Mouse (Mus musculus) hematopoietic stem cell, adult 5-6 weeks (primary cell): Measurements from ENCODE around the gene Arrb1. TPM values are rescaled to one million over a fixed set of nuclear protein-coding genes. Genes with fewer than 3 reads are reported as not detected.
"Not testable (repeated sequence)": the region's sequence is repeated elsewhere in the genome, so short reads cannot be mapped to it uniquely, and the experiment has no call there.

Source experiments
- ATAC-seq, 2 experiments: fragments of 125-278 bp in 1 of 2; replicated peaks in 1 of 2; 2 replicates each; pipeline ENCODE4 v1.8.0; 2016 to 2017; ENCODE audit warnings: inconsistent platforms in 2 of 2, mild to moderate bottlenecking in 2 of 2, moderate number of reproducible peaks in 2 of 2, low read depth in 1 of 2, moderate TSS enrichment in 1 of 2; ENCODE audit not compliant: low FRiP score in 2 of 2, poor library complexity in 2 of 2, severe bottlenecking in 2 of 2, insufficient read depth in 1 of 2, low TSS enrichment in 1 of 2
- total RNA-seq: library from RNA; stranded (forward); fragments of 172-1452, 232-1000 nt; gene quantifications from 2 replicates; pipeline ENCODE4 v1.2.3, GENCODE M21; 2017

Gene Arrb1
- total RNA-seq = 77.8 and 83.5 TPM in 2 replicates

DNA sequence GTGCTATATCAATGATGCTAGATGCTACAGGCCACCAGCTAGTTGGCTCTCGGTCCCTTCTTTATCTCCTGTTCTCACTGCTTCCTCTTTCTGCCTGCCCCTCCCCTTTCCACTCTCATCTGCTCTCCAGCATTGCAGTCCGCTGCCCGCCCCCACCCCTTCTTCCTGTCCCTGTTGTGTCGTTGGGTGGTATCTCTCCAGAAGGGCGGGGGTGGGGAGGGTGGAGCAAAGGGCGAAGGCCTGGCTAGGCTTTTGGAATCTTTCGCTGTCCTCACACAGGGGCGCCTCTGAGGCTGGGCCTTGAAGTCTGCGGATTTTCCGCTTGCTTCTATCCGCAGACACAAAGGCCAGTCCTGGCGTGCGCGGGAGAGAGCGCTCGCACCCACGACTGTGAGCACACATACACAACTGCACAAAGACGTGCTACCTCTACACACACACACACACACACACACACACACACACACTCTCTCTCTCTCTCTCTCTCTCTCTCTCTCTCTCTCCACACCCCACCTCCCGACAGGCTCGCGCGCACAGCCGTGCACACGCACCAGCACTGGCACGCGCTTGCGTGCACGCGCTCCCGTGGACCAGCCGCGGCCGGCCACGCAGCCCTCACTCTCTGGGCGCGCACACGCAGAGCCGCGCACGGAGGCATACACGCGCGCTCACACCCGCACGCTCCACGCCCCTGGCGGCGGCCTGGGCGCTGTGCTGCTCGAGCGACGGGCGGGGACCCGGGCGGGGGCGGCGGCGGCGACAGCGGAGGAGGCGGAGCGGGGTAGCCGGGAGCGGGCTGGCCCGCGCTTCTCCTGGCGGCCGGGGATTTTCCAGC lies at the start of gene Arrb1:
TSS of gene Arrb1 (plus strand) at position 566 of the 835 bp plus-strand sequence.
- ATAC-seq = peak; percentile 70 to 76

DNA sequence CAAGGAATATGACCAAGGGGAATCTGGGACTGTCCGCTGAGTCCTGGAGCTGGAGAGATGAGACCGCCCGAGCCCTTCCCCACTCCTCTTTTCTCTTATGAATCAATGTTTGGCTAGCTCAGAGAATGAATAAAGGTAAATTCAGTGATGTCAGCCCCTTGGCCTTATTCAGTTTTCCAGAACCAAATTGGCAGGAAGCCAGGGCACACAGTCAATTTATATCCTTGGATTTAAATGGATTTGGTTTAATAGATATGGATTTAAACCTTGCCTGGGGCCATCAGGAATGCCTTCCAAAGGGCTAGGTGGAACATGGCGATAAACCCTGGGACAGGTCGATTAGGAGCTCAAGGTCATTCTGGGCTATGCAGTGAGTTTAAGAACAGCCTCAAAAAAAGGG lies 45.6 kb upstream of the Arrb1 start:
- no peak for ATAC-seq

DNA sequence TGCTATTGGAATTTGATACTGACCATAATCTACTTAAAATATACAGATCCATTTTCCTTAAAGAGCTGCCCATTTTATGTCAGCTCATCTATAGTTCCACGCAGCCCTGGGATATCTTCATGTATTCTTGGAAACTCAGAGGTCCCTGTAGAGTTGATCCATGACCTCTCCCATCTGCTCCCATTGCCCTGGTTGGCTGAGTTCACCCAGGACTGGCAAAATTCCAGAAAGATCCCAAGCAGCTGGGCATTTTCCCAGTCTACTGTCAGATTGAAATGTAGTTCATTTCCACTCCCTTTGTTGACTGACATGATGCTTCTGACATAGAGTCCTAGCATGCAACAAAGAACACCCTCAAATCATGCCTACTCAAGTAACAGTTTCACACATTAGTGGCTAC lies 36.1 kb upstream of the Arrb1 start:
- no peak for ATAC-seq

DNA sequence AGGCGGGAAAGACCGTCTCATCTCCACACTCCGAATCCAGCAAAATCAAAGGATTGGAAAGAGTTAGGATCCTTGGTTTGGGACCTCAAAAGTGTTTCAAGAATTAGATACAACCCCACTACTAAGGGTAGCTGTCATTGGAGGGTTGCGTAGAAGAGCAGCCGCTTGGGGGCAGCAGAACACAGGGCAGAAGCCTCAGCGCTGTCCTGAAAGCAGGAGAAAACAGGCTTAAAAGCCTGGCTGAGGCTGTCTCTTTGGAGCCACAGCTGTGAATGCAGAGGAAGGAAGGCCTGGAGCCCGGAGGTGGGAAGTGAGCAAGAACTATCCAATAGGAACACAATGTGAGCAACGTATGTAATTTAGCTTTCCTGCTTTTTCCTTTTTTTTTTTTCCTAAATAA lies 35.1 kb upstream of the Arrb1 start:
- peak; percentile 78 to 84 for ATAC-seq

DNA sequence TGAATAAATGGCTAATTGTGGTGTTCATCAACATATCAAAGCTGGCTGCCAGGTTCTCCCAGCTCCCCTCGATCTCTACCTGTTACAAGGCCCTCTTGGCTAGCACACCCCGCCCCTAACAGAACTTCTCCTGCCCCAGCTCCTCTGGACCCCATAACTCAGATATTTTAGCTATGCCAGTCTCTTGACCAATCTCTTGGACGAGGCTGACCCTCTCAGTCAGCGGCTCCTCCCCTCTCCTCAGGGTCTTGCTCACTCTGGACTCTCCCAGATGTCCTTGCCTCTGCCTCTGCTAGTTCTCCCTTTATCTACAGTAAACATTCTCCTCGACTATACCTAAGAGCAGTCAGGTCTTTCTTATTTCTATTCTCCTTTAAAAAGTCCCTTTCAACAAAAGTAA lies 34.6 kb upstream of the Arrb1 start:
- no peak for ATAC-seq

DNA sequence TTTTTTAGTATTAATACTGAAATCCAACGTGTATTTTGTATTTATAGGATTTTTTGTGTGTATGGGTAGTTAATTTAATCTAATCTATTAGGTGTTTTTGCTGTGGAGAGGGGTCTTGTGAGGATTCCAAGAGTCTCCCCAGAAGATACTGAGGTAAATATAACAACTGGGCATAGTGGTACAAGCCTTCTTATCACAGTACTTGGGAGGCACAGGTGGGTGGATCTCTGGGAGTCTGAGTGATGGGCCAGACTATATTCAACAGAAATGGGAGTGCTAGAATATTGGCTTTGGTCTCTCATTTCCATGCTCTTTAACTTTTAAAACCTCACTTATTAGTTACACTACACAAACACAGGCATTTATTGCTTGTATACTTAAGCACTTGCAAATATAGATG lies 34.1 kb upstream of the Arrb1 start:
- ATAC-seq = no peak

DNA sequence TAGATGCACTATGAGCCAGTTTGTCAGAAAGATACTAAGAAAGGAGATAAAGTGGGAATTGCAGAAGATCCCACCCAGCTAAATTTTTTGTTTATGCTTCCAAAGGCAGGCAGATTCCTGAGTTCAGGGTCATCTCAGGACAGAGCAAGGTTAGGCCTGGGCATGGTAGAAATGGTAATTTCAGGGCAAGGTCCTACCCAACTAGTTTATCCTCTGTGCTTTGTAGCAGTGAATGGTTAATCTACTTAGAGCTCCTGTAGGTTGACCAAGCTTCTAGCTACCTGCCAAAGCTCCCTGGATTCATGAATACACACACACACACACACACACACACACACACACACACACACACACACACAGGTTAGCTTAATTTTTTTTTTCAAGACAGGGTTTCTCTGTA lies 30.7 kb upstream of the Arrb1 start:
- ATAC-seq = no peak

DNA sequence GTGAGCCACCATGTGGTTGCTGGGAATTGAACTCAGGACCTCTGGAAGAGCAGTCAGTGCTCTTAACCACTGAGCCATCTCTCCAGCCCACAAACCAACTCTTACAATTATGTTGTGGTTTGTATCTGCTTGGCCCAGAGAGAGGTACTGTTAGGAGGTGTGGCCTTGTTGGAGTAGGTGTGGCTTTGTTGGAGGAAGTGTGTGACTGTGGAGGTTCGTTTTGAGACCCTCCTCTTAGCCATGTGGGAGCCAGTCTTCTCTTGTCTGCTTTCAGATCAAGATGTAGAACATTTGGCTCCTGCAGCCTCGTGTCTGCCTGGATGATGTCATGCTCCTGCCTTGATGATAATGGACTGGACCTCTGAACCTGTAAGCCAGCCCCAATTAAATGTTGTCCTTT lies 27.1 kb upstream of the Arrb1 start:
- ATAC-seq = not testable (repeated sequence)

DNA sequence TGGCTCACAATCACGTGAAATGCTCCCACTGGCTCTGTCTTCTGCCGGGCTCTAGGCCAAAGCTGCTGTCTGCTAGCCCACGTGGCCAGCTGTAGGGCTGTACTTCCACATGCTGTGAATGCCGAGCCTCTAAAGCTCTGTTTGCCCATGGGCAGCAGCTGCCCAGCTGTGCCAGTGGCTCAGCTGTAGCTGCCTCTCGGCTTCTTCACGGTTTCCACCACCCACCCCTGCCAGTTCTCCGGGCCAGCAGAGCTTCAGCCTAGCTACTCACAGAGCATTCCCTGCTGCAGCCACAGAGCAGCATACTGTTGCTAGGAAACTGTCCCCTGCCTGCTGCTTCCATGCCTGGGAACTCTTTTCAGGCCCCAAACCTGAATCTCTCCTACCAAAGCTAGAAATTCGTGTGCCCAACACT lies 25.2 kb upstream of the Arrb1 start:
- no peak; a peak in 1 of 4 replicates for ATAC-seq

DNA sequence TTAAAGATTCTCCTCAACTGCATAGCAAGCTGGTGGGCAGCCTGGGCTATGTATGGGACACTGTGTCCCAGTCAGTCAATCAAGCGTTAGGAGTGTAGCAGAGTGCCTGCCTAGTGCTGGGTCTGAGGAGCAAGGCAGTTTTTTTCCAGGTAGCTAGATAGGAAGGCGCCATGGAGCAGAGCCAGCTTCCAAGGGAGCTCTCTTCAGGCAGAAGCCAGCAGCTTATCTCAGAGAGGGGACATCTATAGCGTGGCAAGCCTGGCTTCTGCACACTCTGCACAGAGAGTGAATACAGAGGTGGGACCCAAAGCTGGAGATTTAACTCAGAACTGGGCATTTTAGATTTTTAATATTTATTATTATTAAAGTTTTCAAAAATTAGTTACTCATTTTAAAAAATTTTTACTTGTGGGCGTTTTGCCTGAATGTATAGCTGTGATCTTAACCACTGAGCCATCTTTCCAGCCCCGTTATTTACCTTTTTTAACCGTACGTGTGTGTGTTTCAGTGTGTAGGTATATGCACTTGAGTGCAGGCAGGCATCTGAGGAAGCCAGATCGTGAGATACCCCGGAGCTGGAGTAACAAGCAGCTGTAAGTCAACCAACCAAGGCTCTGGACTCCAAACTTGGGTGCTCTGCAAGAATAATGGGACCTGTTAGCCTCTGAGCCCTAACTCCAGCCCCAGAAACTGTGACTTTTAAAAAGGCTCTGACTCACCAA lies 19.0 kb upstream of the Arrb1 start:
- no peak for ATAC-seq

DNA sequence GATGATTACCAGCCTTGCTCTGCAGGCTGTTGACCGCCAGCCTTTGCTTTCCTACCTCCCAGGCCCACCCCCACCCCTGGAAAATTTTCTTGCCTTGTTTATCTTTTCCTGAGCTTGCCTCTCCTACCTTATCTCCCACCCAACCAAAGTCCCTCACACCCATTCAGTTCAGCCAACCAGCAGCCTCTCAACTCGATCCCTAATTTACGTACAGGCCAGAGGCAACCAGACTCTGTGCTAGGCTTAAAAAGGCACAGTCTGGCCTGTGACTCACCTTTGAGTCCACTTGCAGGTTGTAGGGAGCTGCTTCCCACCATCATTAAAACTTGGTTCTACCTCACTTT lies 18.5 kb upstream of the Arrb1 start:
- no peak for ATAC-seq

DNA sequence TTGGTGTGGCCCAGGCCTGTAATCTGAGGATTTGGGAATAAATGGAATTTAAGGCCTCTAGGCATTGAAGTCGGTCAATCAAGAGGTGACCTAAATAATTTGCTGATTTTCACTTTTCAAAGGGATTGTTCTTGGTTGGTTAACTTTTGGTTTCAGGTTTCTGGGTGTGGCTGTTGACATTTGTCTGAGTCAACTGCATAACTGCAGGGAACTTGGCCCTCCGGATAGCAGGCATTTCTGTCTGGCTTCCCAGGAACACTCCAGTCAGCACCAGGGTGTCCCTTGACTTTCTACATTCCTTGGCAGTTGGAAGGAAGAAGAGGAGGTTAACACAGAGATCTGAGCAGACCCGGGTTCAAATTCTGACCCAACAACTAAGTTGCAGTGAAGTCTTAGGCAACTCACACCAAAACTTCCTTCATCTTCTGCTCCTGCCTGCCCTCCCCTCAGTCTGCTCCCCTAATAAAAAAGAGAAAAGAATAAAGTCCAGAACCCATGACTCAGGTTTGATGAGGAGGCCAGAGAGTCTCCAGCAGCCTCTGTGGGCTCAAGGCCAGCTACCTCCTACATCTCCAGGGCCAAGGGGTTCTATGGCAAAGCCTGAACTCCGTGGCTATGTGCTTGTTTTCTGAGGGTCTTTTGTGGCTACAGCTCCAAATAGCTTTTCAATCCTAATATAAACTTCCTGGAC lies 16.2 kb upstream of the Arrb1 start:
- ATAC-seq = no peak

DNA sequence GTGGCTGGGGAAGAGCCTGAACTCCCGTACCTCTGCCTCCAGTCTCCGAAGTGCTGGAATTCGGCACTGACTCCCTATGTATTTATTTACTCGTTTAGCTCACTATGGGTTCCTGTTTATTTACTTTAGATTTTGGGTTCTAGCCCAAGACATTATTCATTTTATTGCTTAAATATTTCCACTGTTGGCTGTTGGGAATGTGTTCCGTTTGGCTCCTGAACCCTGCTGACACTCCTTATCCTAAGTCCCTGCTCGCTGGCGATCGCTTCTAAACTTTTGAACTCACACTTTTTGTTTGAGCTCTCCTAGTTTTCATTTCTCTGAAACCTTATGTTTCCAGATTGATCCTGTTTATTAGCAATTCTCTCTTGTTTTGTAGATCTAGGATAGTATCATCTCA lies 12.1 kb upstream of the Arrb1 start:
- ATAC-seq = no peak

DNA sequence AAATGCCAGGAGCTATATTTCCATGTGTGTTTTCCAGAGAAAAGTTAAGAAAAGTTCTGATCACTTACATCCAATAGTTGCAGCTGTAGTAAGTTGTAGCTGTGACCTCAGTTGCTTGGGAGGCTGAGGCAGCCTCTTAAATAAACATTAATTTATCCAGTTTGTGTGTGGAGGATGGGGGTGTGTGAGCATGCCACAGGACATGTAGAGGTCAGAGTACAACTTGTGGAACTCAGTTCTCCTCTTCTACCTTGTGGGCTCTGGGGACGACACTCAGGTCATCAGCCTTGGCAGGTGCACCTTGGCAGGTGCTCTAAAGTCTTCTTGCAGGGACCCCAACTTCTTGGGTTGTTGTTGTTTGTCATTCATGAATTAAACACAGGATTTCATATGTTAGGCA lies 11.4 kb upstream of the Arrb1 start:
- no peak for ATAC-seq

DNA sequence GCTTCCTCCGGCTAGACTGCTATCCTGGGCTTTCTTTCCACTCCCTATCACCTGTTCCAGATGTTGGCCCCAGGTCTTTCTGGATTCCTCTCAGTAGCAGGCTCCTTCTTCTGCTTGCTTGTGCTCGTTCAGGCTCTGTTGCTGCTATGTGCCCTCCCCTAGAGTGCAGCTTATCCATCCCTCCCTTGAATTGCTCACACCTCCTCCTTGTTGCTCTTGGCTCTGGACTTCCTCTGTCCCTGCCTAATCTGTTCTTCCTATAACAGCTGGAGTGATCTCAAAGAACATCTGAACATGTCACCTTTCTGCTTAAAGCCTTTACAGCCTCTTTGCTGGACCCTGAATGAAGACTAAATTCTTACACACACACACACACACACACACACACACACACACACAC lies 6.7 kb upstream of the Arrb1 start:
- ATAC-seq = no peak

DNA sequence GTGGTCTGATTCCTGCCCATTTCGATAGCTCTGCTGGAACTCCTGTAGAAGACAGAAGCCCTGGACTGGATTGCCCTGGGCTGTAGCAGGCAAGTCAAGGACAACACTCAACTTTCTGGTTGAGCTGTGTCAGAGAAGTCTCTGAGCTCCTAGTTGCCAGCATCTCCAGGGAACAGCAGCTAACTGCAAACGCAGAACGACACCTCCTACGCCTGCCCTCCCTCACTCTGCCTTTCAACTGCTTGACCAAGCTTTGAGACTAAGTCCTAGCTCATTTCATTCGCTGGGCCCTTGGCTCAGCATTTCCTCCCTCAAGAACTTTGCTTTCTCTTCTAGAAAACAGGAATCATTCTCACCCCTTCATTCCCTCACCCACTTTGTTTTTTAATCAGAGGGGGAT lies 5.9 kb upstream of the Arrb1 start:
- ATAC-seq = no peak

DNA sequence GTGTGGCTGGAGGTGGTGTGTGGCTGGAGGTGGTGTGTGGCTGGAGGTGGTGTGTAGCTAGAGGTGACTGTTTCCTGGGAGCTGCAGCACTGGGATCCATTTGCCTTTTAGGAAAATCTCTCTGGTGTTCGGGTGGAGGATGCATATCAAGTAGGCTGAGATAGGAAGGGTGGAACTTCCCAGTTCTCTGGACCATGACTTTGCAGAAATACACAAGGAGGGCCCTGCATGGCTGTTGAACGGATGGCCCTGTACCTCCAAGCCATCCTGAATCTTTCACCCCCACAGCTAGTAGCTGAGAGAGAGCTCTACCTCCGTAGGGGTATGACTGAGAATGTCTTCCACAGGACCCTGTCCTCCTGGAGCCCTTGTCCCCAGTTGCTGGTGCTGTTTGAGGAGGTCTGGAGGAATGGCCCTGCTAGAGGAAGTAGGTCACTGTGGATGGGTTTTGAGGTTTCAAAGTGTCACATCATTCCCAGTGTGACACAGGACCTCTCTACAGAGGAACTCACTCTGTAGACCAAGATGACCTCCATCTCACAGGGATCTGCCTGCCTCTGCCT lies 3.8 kb upstream of the Arrb1 start:
- no peak for ATAC-seq

DNA sequence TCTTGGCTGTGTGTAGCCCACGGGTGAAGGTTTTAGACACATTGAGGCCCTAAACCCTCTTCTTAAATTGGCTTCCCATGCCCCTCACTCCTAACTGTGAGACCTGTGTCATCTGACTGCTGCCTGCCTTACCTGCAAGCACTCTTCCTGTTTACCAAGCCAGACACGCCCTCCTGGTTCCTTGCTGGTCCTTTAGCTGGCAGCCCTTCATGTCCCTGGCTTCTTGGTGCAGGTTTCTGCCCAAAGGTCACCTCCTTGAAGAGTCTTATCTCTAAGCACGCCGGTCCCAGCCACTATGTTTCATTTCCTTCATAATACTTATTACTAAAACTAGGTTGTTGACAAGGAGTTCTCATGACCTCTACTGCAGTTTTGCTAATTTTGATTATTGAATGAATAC lies 2.7 kb upstream of the Arrb1 start:
- no peak for ATAC-seq
